Mouse (Mus musculus) C2C12 (cell line): ENCODE measurements around the gene R3hdm4. TPM values are rescaled to one million over a fixed set of nuclear protein-coding genes. Genes with fewer than 3 reads are reported as not detected.

Experiments used
- H3K27me3 ChIP-seq: one replicate; pipeline ENCODE4 v1.6.1; 2011; ENCODE audit not compliant: control insufficient read depth, insufficient read depth, insufficient read length
- H3K36me3 ChIP-seq: one replicate; pipeline ENCODE4 v1.6.1; 2011; ENCODE audit not compliant: control insufficient read depth, insufficient read depth
- H3K4me3 ChIP-seq: one replicate; pipeline ENCODE4 v1.5.1; 2011; ENCODE audit warnings: mild to moderate bottlenecking, control low read depth; ENCODE audit not compliant: poor library complexity, insufficient read depth, severe bottlenecking
- H3K79me2 ChIP-seq: one replicate; pipeline ENCODE4 v1.6.1; 2011; ENCODE audit not compliant: control insufficient read depth, insufficient read depth
- H3K79me3 ChIP-seq: one replicate; pipeline ENCODE4 v1.6.1; 2011; ENCODE audit warnings: low read depth, control low read depth
- H3ac ChIP-seq: one replicate; pipeline ENCODE3; 2011; ENCODE audit warnings: low read depth; ENCODE audit not compliant: control insufficient read depth, insufficient read length
- CEBPB ChIP-seq: IDR thresholded peaks from one replicate; pipeline ENCODE4 v1.6.1; 2011; ENCODE audit warnings: low read depth, mild to moderate bottlenecking, control low read depth, moderate library complexity
- CTCF ChIP-seq: IDR thresholded peaks from one replicate; pipeline ENCODE4 v1.5.1; 2011; ENCODE audit not compliant: control insufficient read depth, insufficient read depth, insufficient read length
- FOSL1 ChIP-seq: IDR thresholded peaks from one replicate; pipeline ENCODE4 v1.8.0; 2011; ENCODE audit warnings: mild to moderate bottlenecking, low read length; ENCODE audit not compliant: poor library complexity, insufficient read depth, severe bottlenecking
- MAX ChIP-seq: IDR thresholded peaks from one replicate; pipeline ENCODE4 v1.6.1; 2011; ENCODE audit warnings: mild to moderate bottlenecking, control low read depth
- MYOD1 ChIP-seq: IDR thresholded peaks from one replicate; pipeline ENCODE4 v1.6.1; 2011; ENCODE audit warnings: low read depth; ENCODE audit not compliant: control insufficient read depth, insufficient read length
- MYOG ChIP-seq: IDR thresholded peaks from one replicate; pipeline ENCODE4 v1.6.1; 2011; ENCODE audit not compliant: control insufficient read depth, insufficient read length; ENCODE audit errors: extremely low read depth
- USF1 ChIP-seq: IDR thresholded peaks from one replicate; pipeline ENCODE4 v1.6.1; 2011; ENCODE audit warnings: low read depth, mild to moderate bottlenecking, control low read depth, moderate library complexity
- polyA plus RNA-seq: library from polyadenylated mRNA; unstranded; fragments of >200 nt; fragmentation: generic; extraction: Trizol; gene quantifications from one replicate; pipeline ENCODE4 v1.2.1, GENCODE M21; 2012; ENCODE audit warnings: missing spikeins

Gene R3hdm4
- polyA plus RNA-seq, 1 experiment: 46.7 TPM

- H3ac ChIP-seq: peak overlapping the region; percentile 36
- no peaks in the 10 kb centered on the region for H3K27me3 ChIP-seq
- no peaks in the 10 kb centered on the region for H3K79me3 ChIP-seq
- peak overlapping the region; percentile 55 for H3K4me3 ChIP-seq
- TF ChIP-seq MYOG (no peak), MAX (no peak), USF1 (no peak), CTCF (no peak), MYOD1 (no peak), FOSL1 (no peak), CEBPB (no peak)
- no peaks in the 10 kb centered on the region for H3K79me2 ChIP-seq
- no peaks in the 10 kb centered on the region for H3K36me3 ChIP-seq
Measured at GRCm38 (mm10) chr10:79928030-79928694, 7.2 kb upstream of the R3hdm4 start.

- Histone ChIP-seq H3K79me3 (no peaks in the 10 kb centered on the region), H3ac (peak overlapping the region; percentile 36), H3K27me3 (no peaks in the 10 kb centered on the region), H3K4me3 (peak overlapping the region; percentile 55), H3K79me2 (no peaks in the 10 kb centered on the region), H3K36me3 (no peaks in the 10 kb centered on the region)
- TF ChIP-seq MAX (no peak), USF1 (no peak), CTCF (no peak), FOSL1 (no peak), CEBPB (no peak), MYOG (no peak), MYOD1 (no peak)
Measured at GRCm38 (mm10) chr10:79927324-79928029, 6.5 kb upstream of the R3hdm4 start.

- TF ChIP-seq MYOD1 (no peak), CTCF (no peak), MAX (no peak), MYOG (no peak), USF1 (no peak), FOSL1 (no peak), CEBPB (no peak)
- Histone ChIP-seq H3K27me3 (peaks cover 2% of the 10 kb centered on the region), H3K79me3 (no peaks in the 10 kb centered on the region)
Measured at GRCm38 (mm10) chr10:79926491-79927323, 5.7 kb upstream of the R3hdm4 start, which contains the start of gene Arid3a. Arid3a (plus strand) TSS chr10:79927043.

GRCm38 (mm10) chr10:79925785-79926490, 4.9 kb upstream of the R3hdm4 start:
- TF ChIP-seq USF1 (no peak), MYOD1 (no peak), CEBPB (no peak), MAX (no peak), MYOG (no peak), CTCF (no peak), FOSL1 (no peak)
- H3ac ChIP-seq: peak overlapping the region; percentile 50
- H3K4me3 ChIP-seq: peak overlapping the region; percentile 55
- no peaks in the 10 kb centered on the region for H3K79me3 ChIP-seq
- no peaks in the 10 kb centered on the region for H3K36me3 ChIP-seq
- no peaks in the 10 kb centered on the region for H3K79me2 ChIP-seq
- H3K27me3 ChIP-seq: peaks cover 10% of the 10 kb centered on the region

More at GRCm38 (mm10) chr10:79926491-79927323, 5.7 kb upstream of the R3hdm4 start, which contains the start of gene Arid3a:
- H3K36me3 ChIP-seq: no peaks in the 10 kb centered on the region
- H3K79me2 ChIP-seq: no peaks in the 10 kb centered on the region
- H3ac ChIP-seq: peak within 1 kb of the TSS; percentile 50
- peak within 1 kb of the TSS; percentile 55 for H3K4me3 ChIP-seq
